Mouse (Mus musculus) bone marrow, adult 2 months (tissue): ENCODE results near the gene Ptk6.

Source experiments
- CTCF ChIP-seq: fragments of 200-500 bp; IDR thresholded peaks from 2 replicates; pipeline ENCODE4 v1.5.1; 2011; ENCODE audit warnings: low read length, control low read depth; ENCODE audit not compliant: control insufficient read depth, insufficient read depth
- POLR2A ChIP-seq: fragments of 200-500 bp; IDR thresholded peaks from 2 replicates; pipeline ENCODE4 v1.6.1; 2011; ENCODE audit warnings: low read depth, mild to moderate bottlenecking, control low read depth, low read length, borderline replicate concordance; ENCODE audit not compliant: control insufficient read depth

GRCm38 (mm10) chr2:181188681-181189080 lies 13.9 kb downstream of the Ptk6 start:
- TF ChIP-seq CTCF, result no peak
- no peak for TF ChIP-seq POLR2A
